Mouse (Mus musculus) midbrain, embryonic 15.5 days (tissue): ENCODE measurements around the gene Pigw. TPM values are rescaled to one million over a fixed set of nuclear protein-coding genes. Genes with fewer than 3 reads are reported as not detected.
"Not testable (repeated sequence)": the region's sequence is repeated elsewhere in the genome, so short reads cannot be mapped to it uniquely, and the experiment has no call there.

Experiments used
- ATAC-seq: fragments of 200-750 bp; cut with Nextera tagmentation; replicated peaks from 2 replicates; pipeline ENCODE4 v1.8.0; 2017; ENCODE audit warnings: moderate TSS enrichment
- H3K27ac ChIP-seq: fragments of 300-500 bp; sonication (generic); 2 replicates; pipeline ENCODE4 v1.5.1; 2015; ENCODE audit warnings: mild to moderate bottlenecking, inconsistent platforms
- H3K27me3 ChIP-seq: fragments of 300-500 bp; sonication (generic); replicated peaks from 2 replicates; pipeline ENCODE4 v1.6.1; 2015; ENCODE audit warnings: inconsistent platforms
- H3K36me3 ChIP-seq: fragments of 300-500 bp; sonication (generic); replicated peaks from 2 replicates; pipeline ENCODE4 v1.6.1; 2015; ENCODE audit warnings: inconsistent platforms
- H3K4me1 ChIP-seq: fragments of 300-500 bp; sonication (generic); 2 replicates; pipeline ENCODE4 v1.6.1; 2015; ENCODE audit warnings: inconsistent platforms
- H3K4me2 ChIP-seq: fragments of 300-500 bp; sonication (generic); 2 replicates; pipeline ENCODE4 v1.6.1; 2015; ENCODE audit warnings: inconsistent platforms, mild to moderate bottlenecking, moderate library complexity
- H3K4me3 ChIP-seq: fragments of 300-500 bp; sonication (generic); 2 replicates; pipeline ENCODE4 v1.5.1; 2015; ENCODE audit warnings: mild to moderate bottlenecking, inconsistent platforms
- H3K9ac ChIP-seq: fragments of 300-500 bp; sonication (generic); 2 replicates; pipeline ENCODE4 v1.6.1; 2015; ENCODE audit warnings: mild to moderate bottlenecking, inconsistent platforms
- H3K9me3 ChIP-seq: fragments of 300-500 bp; sonication (generic); 2 replicates; pipeline ENCODE4 v1.6.1; 2016; ENCODE audit warnings: inconsistent platforms
- WGBS: fragments of 180-500 bp; shearing (Covaris S2); methylation state at CpG from one replicate; pipeline ENCODE4 v1.1.7; 2015; ENCODE audit warnings: mixed read lengths; 5-methylcytosine and 5-hydroxymethylcytosine counted together
- microRNA-seq: library from miRNA; unstranded; fragments of <30 nt; microRNA quantifications from one replicate; pipeline ENCODE4, GENCODE M21; 2016
- polyA plus RNA-seq: library from polyadenylated mRNA; unstranded; fragments of >200 nt; fragmentation: Nextera tagmentation; extraction: Ambion mirVana; gene quantifications from 2 replicates; pipeline ENCODE4 v1.2.1, GENCODE M21; 2015

Gene Pigw
- polyA plus RNA-seq, 1 experiment from 2014 or later: 2.5 TPM

DNA sequence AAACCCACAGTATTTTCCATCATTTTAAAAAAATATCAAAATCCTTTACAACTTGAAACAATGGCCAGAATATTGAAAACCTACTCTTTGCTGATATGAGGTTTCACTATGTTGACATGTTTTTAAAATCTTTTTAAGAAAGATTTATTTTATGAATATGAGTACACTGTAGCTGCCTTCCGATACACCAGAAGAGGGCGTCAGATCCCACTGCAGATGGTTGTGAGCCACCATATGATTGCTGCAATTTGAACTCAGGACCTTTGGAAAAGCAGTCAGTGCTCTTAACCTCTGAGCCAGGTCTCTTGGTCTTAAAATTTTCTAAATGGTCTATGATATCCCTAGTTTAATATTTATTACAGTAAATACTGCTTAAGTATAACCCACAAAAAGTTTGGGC, 40.8 kb downstream of the Pigw start:
- H3K4me3 ChIP-seq: no peak overlapping the region
- H3K27me3 ChIP-seq: no peaks in the 10 kb centered on the region
- WGBS: 91% methylated on average over 2 of the region's 2 CpGs
- H3K36me3 ChIP-seq: peaks cover 42% of the 10 kb centered on the region
- H3K9ac ChIP-seq: no peak overlapping the region
- no peak overlapping the region for H3K27ac ChIP-seq
- H3K4me1 ChIP-seq: no peaks in the 10 kb centered on the region
- ATAC-seq: no peak
- no peak overlapping the region for H3K4me2 ChIP-seq
- no peaks in the 10 kb centered on the region for H3K9me3 ChIP-seq

DNA sequence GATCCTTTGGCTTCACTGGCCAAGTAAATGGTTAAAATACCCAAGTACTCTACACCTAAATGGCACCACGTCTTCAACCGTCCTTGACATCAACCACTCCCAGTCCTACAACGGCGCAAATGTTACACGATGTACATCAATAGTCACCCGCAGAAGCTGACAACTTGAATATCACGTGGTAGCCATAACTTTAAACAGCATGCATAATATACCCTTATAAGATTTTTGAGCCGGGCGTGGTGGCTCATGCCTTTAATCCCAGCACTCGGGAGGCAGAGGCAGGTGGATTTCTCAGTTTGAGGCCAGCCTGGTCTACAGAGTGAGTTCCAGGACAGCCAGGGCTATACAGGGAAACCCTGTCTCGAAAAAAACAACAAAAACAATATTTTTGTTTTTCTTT, 50.6 kb downstream of the Pigw start:
- Histone ChIP-seq H3K36me3 (peaks cover 29% of the 10 kb centered on the region; the same call in 1 of the 2 replicates), H3K9ac (peak overlapping the region; percentile 60; the same call in 1 of the 2 replicates), H3K27ac (peak overlapping the region; percentile 57), H3K4me3 (peak overlapping the region; percentile 61), H3K4me2 (peak overlapping the region; percentile 97), H3K4me1 (peaks cover 17% of the 10 kb centered on the region)
- WGBS: 79% methylated on average over 11 of the region's 11 CpGs
- not testable (repeated sequence) for H3K27me3 ChIP-seq, H3K9me3 ChIP-seq
- peak; percentile 15; the same call in 1 of the 2 replicates for ATAC-seq

DNA sequence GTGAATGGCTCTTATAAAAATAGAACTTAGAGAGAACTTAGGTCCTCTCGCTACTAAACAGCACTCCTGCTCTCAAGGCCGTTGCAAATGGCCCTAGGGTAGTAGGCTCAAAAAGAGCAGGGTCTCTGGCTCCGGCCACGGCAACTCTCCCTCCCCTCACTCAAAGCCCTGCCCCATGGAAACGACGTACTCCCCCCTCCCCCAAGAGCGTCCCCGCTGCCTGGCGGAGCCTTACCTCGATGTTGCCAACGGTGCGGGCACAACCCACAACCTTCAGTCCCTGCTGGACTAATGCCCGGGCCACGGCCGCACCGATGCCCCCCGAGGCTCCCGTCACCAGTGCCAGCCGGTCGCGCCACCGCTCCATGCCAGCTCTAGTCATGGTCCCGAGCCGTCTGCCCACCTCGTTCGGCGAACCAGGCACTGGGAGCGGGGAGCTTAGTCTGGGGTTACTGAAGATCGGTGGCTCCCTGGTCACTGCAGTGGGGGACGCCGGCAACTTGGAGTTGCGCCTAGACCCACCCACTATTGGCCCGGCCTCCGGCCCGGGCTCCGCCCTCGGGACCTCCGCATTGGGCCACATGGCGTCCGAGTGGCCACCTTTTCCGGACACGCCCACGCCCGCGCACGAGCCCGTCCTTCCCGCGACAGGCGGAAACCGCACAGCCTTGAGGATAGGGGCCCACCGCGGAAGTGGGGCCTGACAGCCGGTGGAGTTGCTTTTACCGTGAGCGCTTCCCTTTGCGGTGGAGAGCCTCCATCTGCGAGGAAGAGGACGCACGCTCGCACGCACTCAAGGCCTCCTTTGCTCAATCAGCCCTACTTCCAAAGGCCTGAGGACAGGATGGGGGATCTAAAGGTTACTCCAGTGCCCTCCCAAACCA, 51.3 kb downstream of the Pigw start, which contains the start of gene Dhrs11:
TSS of gene Dhrs11 (minus strand) at position 479 of the 884 bp plus-strand sequence.
- Histone ChIP-seq H3K4me3 (peak within 1 kb of the TSS; percentile 61), H3K4me2 (peak within 1 kb of the TSS; percentile 97), H3K9me3 (no peaks in the 10 kb centered on the region), H3K9ac (peak within 1 kb of the TSS; percentile 60), H3K27me3 (no peaks in the 10 kb centered on the region), H3K36me3 (peaks cover 24% of the 10 kb centered on the region; the same call in 1 of the 2 replicates), H3K4me1 (peaks cover 17% of the 10 kb centered on the region), H3K27ac (peak within 1 kb of the TSS; percentile 57)
- WGBS: under 1% methylated on average over 62 of the region's 62 CpGs
- ATAC-seq: peak; percentile 90

DNA sequence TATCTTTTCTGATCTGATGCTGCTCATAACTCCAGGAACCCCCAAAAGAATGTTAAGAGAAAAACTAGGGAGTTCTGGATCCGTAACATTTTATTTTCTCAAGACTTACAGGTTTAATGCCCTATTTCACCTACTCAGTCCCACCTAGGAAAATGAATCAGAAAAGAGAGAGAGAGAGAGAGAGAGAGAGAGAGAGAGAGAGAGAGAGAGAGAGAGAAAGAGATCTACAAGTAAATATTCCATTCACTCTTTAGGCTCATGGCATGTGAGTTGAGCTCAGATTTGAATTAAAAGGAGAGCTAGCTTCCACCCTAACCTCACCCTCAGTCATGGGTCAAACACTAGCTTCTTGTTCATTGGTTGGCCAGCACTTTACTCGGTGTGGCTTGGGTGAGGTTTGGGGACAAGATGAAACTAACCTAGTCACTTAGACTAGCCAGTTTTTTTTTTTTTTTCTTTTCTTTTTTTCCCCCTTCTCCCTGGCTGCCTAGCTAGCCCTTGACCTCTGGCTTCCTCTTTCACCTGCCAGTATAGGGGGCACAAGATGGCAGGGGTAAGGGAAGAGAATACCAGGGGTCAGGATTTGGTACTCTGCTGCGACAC, 52.1 kb downstream of the Pigw start:
- peak; percentile 25; the same call in 1 of the 2 replicates for ATAC-seq

DNA sequence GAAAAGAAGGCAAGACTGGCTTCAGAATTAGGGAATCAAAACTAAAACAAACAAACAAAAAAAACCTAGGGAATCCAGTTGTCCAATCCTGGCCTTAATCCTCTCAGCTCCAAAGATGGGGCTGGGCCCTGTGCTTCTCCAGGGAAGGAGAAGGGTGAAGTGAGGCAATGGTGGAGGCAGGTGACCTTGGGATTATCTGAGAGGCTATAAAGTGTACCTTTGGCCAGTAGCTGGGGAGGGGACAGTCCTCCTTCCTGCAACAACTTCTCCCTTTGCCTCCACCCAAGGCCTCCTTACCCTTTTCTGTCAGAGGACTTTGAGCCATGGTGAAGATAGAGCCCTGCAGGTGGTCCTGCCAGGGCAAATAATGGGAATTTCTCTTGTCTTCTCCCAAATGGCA, 52.6 kb downstream of the Pigw start:
- H3K4me3 ChIP-seq: no peak overlapping the region
- H3K9ac ChIP-seq: no peak overlapping the region
- no peaks in the 10 kb centered on the region for H3K27me3 ChIP-seq
- no peak overlapping the region for H3K4me2 ChIP-seq
- peaks cover 17% of the 10 kb centered on the region for H3K4me1 ChIP-seq
- no peaks in the 10 kb centered on the region for H3K9me3 ChIP-seq
- ATAC-seq: no peak
- no peak overlapping the region for H3K27ac ChIP-seq
- peaks cover 14% of the 10 kb centered on the region; the same call in 1 of the 2 replicates for H3K36me3 ChIP-seq

More for the DNA sequence above, 52.1 kb downstream of the Pigw start:
- H3K9ac ChIP-seq: peak overlapping the region; percentile 60; the same call in 1 of the 2 replicates
- no peak overlapping the region for H3K27ac ChIP-seq
- H3K36me3 ChIP-seq: peaks cover 19% of the 10 kb centered on the region; the same call in 1 of the 2 replicates
- H3K9me3 ChIP-seq: no peaks in the 10 kb centered on the region
- H3K4me3 ChIP-seq: peak overlapping the region; percentile 61
- H3K4me1 ChIP-seq: peaks cover 17% of the 10 kb centered on the region
- no peaks in the 10 kb centered on the region for H3K27me3 ChIP-seq
- WGBS: 56% methylated on average over 3 of the region's 3 CpGs
- H3K4me2 ChIP-seq: peak overlapping the region; percentile 97

Small RNAs within 50 kb of the gene (microRNA-seq; reads per million reads assigned to microRNA genes)
- gene Gm23564: not detected

Other genes starting within 250 kb of the Pigw start
- gene Mrm1, start 60.8 kb downstream of the Pigw start, polyA plus RNA-seq: 13.2 and 16.0 TPM in 2 replicates
- gene Dhrs11, start 51.3 kb downstream of the Pigw start, polyA plus RNA-seq: 6.6 and 8.7 TPM in 2 replicates
- gene Ggnbp2, start 9.5 kb downstream of the Pigw start, polyA plus RNA-seq: 71.8 and 72.8 TPM in 2 replicates
- 6.0 and 7.2 TPM in 2 replicates for gene Myo19, start 137 bp downstream of the Pigw start, polyA plus RNA-seq
- 61.8 and 62.8 TPM in 2 replicates for gene Znhit3, start 36.1 kb upstream of the Pigw start, polyA plus RNA-seq
- gene Car4, start 77.5 kb upstream of the Pigw start, polyA plus RNA-seq: 5.3 and 6.0 TPM in 2 replicates